Mouse (Mus musculus) liver, embryonic 14 days (tissue): ENCODE measurements around the gene Vmn2r51. TPM values are rescaled to one million over a fixed set of nuclear protein-coding genes. Genes with fewer than 3 reads are reported as not detected.

Experiments
- polyA plus RNA-seq: library from polyadenylated mRNA; depleted of rRNA; stranded (reverse); fragments of >200 nt; gene quantifications from 2 replicates; pipeline ENCODE4 v1.2.3, GENCODE M21; 2012; rRNA removed

Vmn2r51 gene
- not detected in 2 replicates for polyA plus RNA-seq

DNA sequence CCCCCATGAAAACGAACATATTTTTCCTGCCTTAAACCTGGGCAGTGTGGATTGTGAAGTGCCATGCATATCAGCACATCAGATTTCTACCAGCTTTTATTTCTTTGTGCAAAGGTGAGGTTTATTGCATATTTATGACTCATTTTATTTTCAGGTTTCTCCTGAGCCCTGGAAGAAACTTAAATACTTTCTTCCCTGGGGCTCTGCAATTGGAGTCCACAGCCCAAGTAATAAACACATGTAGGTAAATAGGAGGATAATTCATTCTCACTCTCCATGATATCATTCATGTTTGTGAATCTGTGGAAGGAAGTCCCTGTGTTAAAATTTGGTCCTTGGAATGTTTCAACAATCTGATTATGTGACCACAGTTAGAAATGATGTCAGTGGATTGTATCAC lies at the start of gene Vmn2r51:
Gene Vmn2r51, minus strand, starts transcription at position 101 of the 400 bp plus-strand sequence.

GRCm38 (mm10) chr7:10053196-10053595 lies 52.3 kb downstream of the Vmn2r51 start, which contains the start of gene Vmn2r50:
TSS of gene Vmn2r50 (minus strand) at chr7:10053296.

Other genes starting within 250 kb of the Vmn2r51 start
- not detected in 2 replicates for gene Vmn2r48, start 152.2 kb downstream of the Vmn2r51 start, polyA plus RNA-seq
- not detected in 2 replicates for gene Vmn2r49, start 113.5 kb downstream of the Vmn2r51 start, polyA plus RNA-seq
- gene Vmn2r50, start 52.4 kb downstream of the Vmn2r51 start, polyA plus RNA-seq: not detected in 2 replicates
- gene Vmn2r52, start 70.8 kb upstream of the Vmn2r51 start, polyA plus RNA-seq: not detected in 2 replicates
- not detected in 2 replicates for gene Vmn1r66, start 172.3 kb upstream of the Vmn2r51 start, polyA plus RNA-seq